Mouse (Mus musculus): ENCODE measurements at regions not wholly inside any gene's neighbourhood (a gene's known extent, or its start where the extent isn't known, plus 50 kb on each side); places are given as distances from the start of the nearest gene placed in this dataset.

DNA sequence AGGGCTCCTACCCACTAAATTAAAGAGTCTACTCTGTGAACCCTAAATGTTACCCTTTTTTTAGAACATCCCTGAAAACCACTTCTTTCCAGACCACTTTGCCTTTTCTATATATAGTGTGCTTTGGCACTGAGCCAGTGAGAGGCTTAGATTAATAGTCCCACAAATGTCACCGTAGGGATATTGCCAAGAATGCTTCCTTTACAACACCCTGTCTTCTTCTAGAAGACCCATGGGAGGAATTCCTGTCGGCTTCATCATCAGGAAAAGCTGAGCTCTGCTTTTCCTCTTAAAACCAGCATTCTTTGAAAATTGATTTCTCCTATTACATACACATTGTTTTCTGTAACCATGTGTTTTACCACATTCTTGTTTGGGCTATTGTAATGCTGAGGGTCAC lies 768.1 kb downstream of the Gm9195 start:
- TF ChIP-seq EP300 (IDR thresholded peaks at IDR 0.05) = no peak
- TF ChIP-seq CTCF (IDR thresholded peaks at IDR 0.05) = no peak

All from lung, postnatal 0 days (tissue).